Comparison of ENCODE assay signal across 9 mouse cellular contexts in the genomic region with DNA sequence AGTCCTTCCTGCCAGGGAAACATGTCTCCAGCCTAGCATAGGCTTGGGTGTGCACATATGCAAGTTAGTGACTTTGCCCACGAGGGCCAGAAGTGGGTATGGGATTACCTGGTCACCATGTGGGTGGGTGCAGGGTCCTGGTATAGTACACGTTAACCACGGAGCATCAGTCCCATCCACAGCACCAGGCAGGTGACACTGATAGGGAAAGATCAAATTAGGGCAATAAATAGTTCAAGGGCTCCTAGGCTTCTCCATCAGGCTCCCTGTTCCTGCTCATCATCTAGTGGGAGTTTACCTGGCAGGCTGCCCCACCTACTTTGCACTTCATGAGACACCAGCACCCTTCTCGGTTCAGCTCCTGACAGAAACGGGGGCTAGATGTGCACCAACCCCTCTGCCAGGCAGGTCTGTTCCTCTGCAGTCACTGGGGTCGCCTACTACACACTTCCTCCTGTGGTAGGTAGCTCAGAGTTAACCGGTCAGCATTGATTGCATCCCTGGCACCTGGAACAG. TPM values are rescaled to one million over a fixed set of nuclear protein-coding genes. Genes with fewer than 3 reads are reported as not detected.
DNase-seq lines count a peak whose midpoint lies in the region; ATAC-seq and TF ChIP-seq lines count a peak whose summit lies in the region.
"Had no signal": no experiment of that assay in that cellular context is flagged by ENCODE, and none has a peak within 500 bp of the region (broad histone marks: within the 10 kb centered on the region; RNA-seq: fewer than 3 reads in every experiment).

No protein-coding gene starts in this region.

- no peak for DNase-seq in neural tube, embryonic 11.5 days (ENCODE audit: low spot score)
- DNase-seq in neural tube, embryonic 10.5 days (ENCODE audit: extremely low spot score, low spot score) = no peak
- DNase-seq in forebrain, embryonic 10.5 days (ENCODE audit: extremely low spot score, low spot score) = no peak
- no peak for DNase-seq in thymus, postnatal 10 days (ENCODE audit: low spot score in 2 of 2)
- DNase-seq in gastrocnemius, postnatal 36 days = no peak

- H3K4me2 ChIP-seq in neural tube, embryonic 11.5 days (ENCODE audit: low read depth) = peak overlapping the region; percentile 9; the same call in 1 of the 2 replicates
- H3K4me2 ChIP-seq in intestine, postnatal 0 days (replicated peaks; ENCODE audit: low read depth) = no peak overlapping the region
- 0 out of 2 replicates have a peak overlapping the region, but pooled peaks have one; percentile 85 for H3K4me2 ChIP-seq in neural tube, embryonic 15.5 days

- intact Hi-C loops in gastrocnemius, postnatal 36 days (cut with DNase I) = loop anchor here (1.0 kb wide), 2 partner anchors 54 to 79 kb away; no protein-coding TSS in a partner anchor

- H3K4me3 ChIP-seq in neural tube, embryonic 11.5 days (ENCODE audit: low read depth, low read length) = peak overlapping the region; percentile 4; the same call in 1 of the 2 replicates
- H3K4me3 ChIP-seq in forebrain, embryonic 10.5 days = peak overlapping the region; percentile 98
- H3K4me3 ChIP-seq in intestine, postnatal 0 days (ENCODE audit: low read depth, low read length) = no peak overlapping the region
- no peak overlapping the region for H3K4me3 ChIP-seq in neural tube, embryonic 15.5 days (replicated peaks)

- no peak for TF ChIP-seq CTCF in intestine, postnatal 0 days (IDR thresholded peaks at IDR 0.05; ENCODE audit: low read depth)

- peaks cover 6% of the 10 kb centered on the region for H3K36me3 ChIP-seq in neural tube, embryonic 11.5 days (ENCODE audit: control insufficient read depth, insufficient read depth, low read length)
- H3K36me3 ChIP-seq in forebrain, embryonic 10.5 days (replicated peaks) = peaks cover 26% of the 10 kb centered on the region
- peaks cover 17% of the 10 kb centered on the region; the same call in 1 of the 2 replicates for H3K36me3 ChIP-seq in intestine, postnatal 0 days (ENCODE audit: control insufficient read depth, insufficient read depth)
- peaks cover 15% of the 10 kb centered on the region for H3K36me3 ChIP-seq in neural tube, embryonic 15.5 days

- no peak for ATAC-seq in neural tube, embryonic 11.5 days (ENCODE audit: insufficient read depth, low FRiP score, low TSS enrichment)
- no peak for ATAC-seq in intestine, postnatal 0 days
- ATAC-seq in neural tube, embryonic 15.5 days (ENCODE audit: low FRiP score) = no peak

- H3K27ac ChIP-seq in neural tube, embryonic 11.5 days (ENCODE audit: low read depth, low read length) = 0 out of 2 replicates have a peak overlapping the region, but pooled peaks have one; percentile 27
- H3K27ac ChIP-seq in forebrain, embryonic 10.5 days = 0 out of 2 replicates have a peak overlapping the region, but pooled peaks have one; percentile 30
- no peak overlapping the region for H3K27ac ChIP-seq in intestine, postnatal 0 days (ENCODE audit: low read depth, low read length)
- peak overlapping the region; percentile 93 for H3K27ac ChIP-seq in neural tube, embryonic 15.5 days (replicated peaks)
- H3K27ac ChIP-seq: heart, embryonic 15.5 days had no signal

- no peaks in the 10 kb centered on the region for H3K9me3 ChIP-seq in neural tube, embryonic 11.5 days (ENCODE audit: control insufficient read depth, low read length)
- no peaks in the 10 kb centered on the region for H3K9me3 ChIP-seq in forebrain, embryonic 10.5 days
- H3K9me3 ChIP-seq in intestine, postnatal 0 days (ENCODE audit: control insufficient read depth) = no peaks in the 10 kb centered on the region
- H3K9me3 ChIP-seq in neural tube, embryonic 15.5 days (replicated peaks) = no peaks in the 10 kb centered on the region
- H3K9me3 ChIP-seq: heart, embryonic 15.5 days; stomach, embryonic 15.5 days had no signal

- H3K9ac ChIP-seq in neural tube, embryonic 11.5 days (ENCODE audit: low read length) = no peak overlapping the region
- H3K9ac ChIP-seq in intestine, postnatal 0 days (ENCODE audit: low read depth, low read length) = 0 out of 2 replicates have a peak overlapping the region, but pooled peaks have one; percentile 22
- peak overlapping the region; percentile 29; the same call in 1 of the 2 replicates for H3K9ac ChIP-seq in neural tube, embryonic 15.5 days (replicated peaks)
- H3K9ac ChIP-seq: stomach, embryonic 15.5 days had no signal

- H3K27me3 ChIP-seq in neural tube, embryonic 11.5 days (ENCODE audit: control insufficient read depth, insufficient read depth, low read length) = peaks cover 10% of the 10 kb centered on the region
- peaks cover 36% of the 10 kb centered on the region for H3K27me3 ChIP-seq in forebrain, embryonic 10.5 days (ENCODE audit: poor library complexity, severe bottlenecking)
- peaks cover 20% of the 10 kb centered on the region for H3K27me3 ChIP-seq in intestine, postnatal 0 days (replicated peaks; ENCODE audit: control insufficient read depth, insufficient read depth, low read length)
- H3K27me3 ChIP-seq in neural tube, embryonic 15.5 days (replicated peaks) = no peaks in the 10 kb centered on the region

- WGBS in neural tube, embryonic 11.5 days = 51% methylated on average over 7 of the region's 7 CpGs
- WGBS in forebrain, embryonic 10.5 days = 46% methylated on average over 7 of the region's 7 CpGs
- 33% methylated on average over 7 of the region's 7 CpGs for WGBS in intestine, postnatal 0 days
- 50% methylated on average over 7 of the region's 7 CpGs for WGBS in neural tube, embryonic 15.5 days

- peaks cover 26% of the 10 kb centered on the region for H3K4me1 ChIP-seq in neural tube, embryonic 11.5 days (ENCODE audit: control insufficient read depth, insufficient read depth, low read length)
- H3K4me1 ChIP-seq in forebrain, embryonic 10.5 days = peaks cover 74% of the 10 kb centered on the region
- H3K4me1 ChIP-seq in intestine, postnatal 0 days (replicated peaks; ENCODE audit: control insufficient read depth, insufficient read depth, low read length) = no peaks in the 10 kb centered on the region
- H3K4me1 ChIP-seq in neural tube, embryonic 15.5 days = peaks cover 70% of the 10 kb centered on the region

RNA-seq across cellular contexts. Expression of a gene that starts 0.9 kb away (rescaled TPM):
- 81.4 and 81.7 TPM in 2 replicates for polyA plus RNA-seq in neural tube, embryonic 11.5 days (2014; fragmentation: Nextera tagmentation; extraction: Ambion mirVana)
- polyA plus RNA-seq in forebrain, embryonic 10.5 days (2016; fragmentation: Nextera tagmentation; extraction: Ambion mirVana) = 19.4 and 27.0 TPM in 2 replicates
- 1.1 and 1.6 TPM in 2 replicates for polyA plus RNA-seq in intestine, postnatal 0 days (2015; fragmentation: Nextera tagmentation; extraction: Ambion mirVana)
- polyA plus RNA-seq in neural tube, embryonic 15.5 days (2015; fragmentation: Nextera tagmentation; extraction: Ambion mirVana) = 122 and 144 TPM in 2 replicates
- total RNA-seq in gastrocnemius, postnatal 36 days (2021) = under 1 TPM; 0.54 to 0.57 TPM

RNA-seq across cellular contexts. Expression of a gene that starts 2.6 kb away (rescaled TPM):
- polyA plus RNA-seq in neural tube, embryonic 11.5 days (2014; fragmentation: Nextera tagmentation; extraction: Ambion mirVana) = 857 and 860 TPM in 2 replicates
- polyA plus RNA-seq in forebrain, embryonic 10.5 days (2016; fragmentation: Nextera tagmentation; extraction: Ambion mirVana) = 1,138 and 1,144 TPM in 2 replicates
- 708 and 727 TPM in 2 replicates for polyA plus RNA-seq in intestine, postnatal 0 days (2015; fragmentation: Nextera tagmentation; extraction: Ambion mirVana)
- polyA plus RNA-seq in neural tube, embryonic 15.5 days (2015; fragmentation: Nextera tagmentation; extraction: Ambion mirVana) = 544 and 638 TPM in 2 replicates
- total RNA-seq in gastrocnemius, postnatal 36 days (2021) = 100 to 1,000 TPM; 529 to 644 TPM

RNA-seq across cellular contexts. Expression of a gene that starts 25.5 kb away (rescaled TPM):
- 37.3 and 40.5 TPM in 2 replicates for polyA plus RNA-seq in neural tube, embryonic 11.5 days (2014; fragmentation: Nextera tagmentation; extraction: Ambion mirVana)
- 56.4 and 60.2 TPM in 2 replicates for polyA plus RNA-seq in forebrain, embryonic 10.5 days (2016; fragmentation: Nextera tagmentation; extraction: Ambion mirVana)
- 85.2 and 87.6 TPM in 2 replicates for polyA plus RNA-seq in intestine, postnatal 0 days (2015; fragmentation: Nextera tagmentation; extraction: Ambion mirVana)
- polyA plus RNA-seq in neural tube, embryonic 15.5 days (2015; fragmentation: Nextera tagmentation; extraction: Ambion mirVana) = 26.9 and 36.6 TPM in 2 replicates
- total RNA-seq in gastrocnemius, postnatal 36 days (2021) = 1 to 10 TPM; 5.5 to 6.2 TPM

RNA-seq across cellular contexts. Expression of a gene that starts 33.6 kb away (rescaled TPM):
- 49.8 and 51.9 TPM in 2 replicates for polyA plus RNA-seq in neural tube, embryonic 11.5 days (2014; fragmentation: Nextera tagmentation; extraction: Ambion mirVana)
- 48.2 and 52.3 TPM in 2 replicates for polyA plus RNA-seq in forebrain, embryonic 10.5 days (2016; fragmentation: Nextera tagmentation; extraction: Ambion mirVana)
- 26.6 and 29.0 TPM in 2 replicates for polyA plus RNA-seq in intestine, postnatal 0 days (2015; fragmentation: Nextera tagmentation; extraction: Ambion mirVana)
- polyA plus RNA-seq in neural tube, embryonic 15.5 days (2015; fragmentation: Nextera tagmentation; extraction: Ambion mirVana) = 48.6 and 50.4 TPM in 2 replicates
- 10 to 100 TPM; 30.0 to 40.4 TPM for total RNA-seq in gastrocnemius, postnatal 36 days (2021)

RNA-seq across cellular contexts. Expression of a gene that starts 34.0 kb away (rescaled TPM):
- 35.1 and 37.7 TPM in 2 replicates for polyA plus RNA-seq in neural tube, embryonic 11.5 days (2014; fragmentation: Nextera tagmentation; extraction: Ambion mirVana)
- polyA plus RNA-seq in forebrain, embryonic 10.5 days (2016; fragmentation: Nextera tagmentation; extraction: Ambion mirVana) = 18.3 and 19.1 TPM in 2 replicates
- polyA plus RNA-seq in intestine, postnatal 0 days (2015; fragmentation: Nextera tagmentation; extraction: Ambion mirVana) = 30.1 and 37.2 TPM in 2 replicates
- polyA plus RNA-seq in neural tube, embryonic 15.5 days (2015; fragmentation: Nextera tagmentation; extraction: Ambion mirVana) = 27.9 and 34.6 TPM in 2 replicates
- 10 to 100 TPM; 35.1 to 59.8 TPM for total RNA-seq in gastrocnemius, postnatal 36 days (2021)

Comparison
In these comparisons a context has a peak if more than half of its experiments do, and no peak if none do; other contexts are left out.
1. H3K4me3 ChIP-seq: peak in neural tube, embryonic 11.5 days (single experiment) and forebrain, embryonic 10.5 days (single experiment); none in intestine, postnatal 0 days (single experiment) and neural tube, embryonic 15.5 days (single experiment).